Mouse (Mus musculus) liver, embryonic 14 days (tissue): Measurements from ENCODE around the gene Slc46a2. TPM values are rescaled to one million over a fixed set of nuclear protein-coding genes. Genes with fewer than 3 reads are reported as not detected.

Source experiments
- polyA plus RNA-seq: library from polyadenylated mRNA; depleted of rRNA; stranded (reverse); fragments of >200 nt; gene quantifications from 2 replicates; pipeline ENCODE4 v1.2.3, GENCODE M21; 2012; rRNA removed

Gene Slc46a2
- not detected in 2 replicates for polyA plus RNA-seq

GRCm38 (mm10) chr4:59914608-59915403 lies at the start of gene Slc46a2:
Slc46a2 (minus strand) TSS chr4:59915056.

GRCm38 (mm10) chr4:59963405-59964344 lies 48.8 kb upstream of the Slc46a2 start, which contains the start of gene Mup6:
Mup6 (plus strand) TSS chr4:59964294.

DNA sequence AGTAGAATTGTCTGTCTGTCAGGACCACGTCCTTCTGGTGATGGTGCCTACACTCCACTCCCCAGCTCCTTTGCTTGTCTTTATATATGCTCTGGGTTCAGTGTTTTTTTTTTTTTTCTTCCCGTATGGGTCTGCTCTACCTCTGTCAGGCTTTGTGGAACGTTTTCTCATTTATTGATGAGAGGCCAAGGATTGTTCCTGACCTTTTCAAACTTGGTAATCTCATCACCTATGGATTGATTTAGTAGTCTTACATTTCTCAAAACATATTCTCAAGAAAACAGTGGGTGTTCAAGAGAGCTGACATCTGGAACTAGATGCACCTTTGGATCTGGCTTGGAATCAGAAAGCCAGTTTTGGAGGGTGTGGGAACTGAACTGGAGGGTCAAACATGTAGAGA lies 45.8 kb upstream of the Slc46a2 start, which contains the start of gene Mup4:
Mup4 (minus strand) TSS at position 101 of the 400 bp plus-strand sequence.

Other genes starting within 250 kb of the Slc46a2 start
- 7.0 and 9.5 TPM in 2 replicates for gene Inip, start 113.5 kb downstream of the Slc46a2 start, polyA plus RNA-seq
- 1.7 and 1.9 TPM in 2 replicates for gene Snx30, start 109.2 kb downstream of the Slc46a2 start, polyA plus RNA-seq
- gene Mup4, start 45.7 kb upstream of the Slc46a2 start, polyA plus RNA-seq = not detected in 2 replicates
- not detected in 2 replicates for gene Mup6, start 49.2 kb upstream of the Slc46a2 start, polyA plus RNA-seq
- not detected in 2 replicates for gene Mup7, start 155.4 kb upstream of the Slc46a2 start, polyA plus RNA-seq
- gene Mup2, start 239.2 kb upstream of the Slc46a2 start, polyA plus RNA-seq = not detected in 2 replicates